Mouse (Mus musculus) cerebellum, adult 9-11 months (tissue): ENCODE data around the gene Plekha4.

ENCODE experiments used
- DNase-seq: peaks from one replicate; pipeline ENCODE4 v3.0.0; 2022

The Plekha4 gene

GRCm38 (mm10) chr7:45540213-45540612 is 14.1 kb downstream of the Plekha4 start:
- DNase-seq = no peak

GRCm38 (mm10) chr7:45544525-45544924 is 18.4 kb downstream of the Plekha4 start:
- no peak for DNase-seq

- DNase-seq = no peak
Measured at GRCm38 (mm10) chr7:45549641-45550436, 23.7 kb downstream of the Plekha4 start.

GRCm38 (mm10) chr7:45550821-45551511 is 24.8 kb downstream of the Plekha4 start:
- no peak for DNase-seq

GRCm38 (mm10) chr7:45551512-45551883 is 25.4 kb downstream of the Plekha4 start:
- no peak for DNase-seq

- DNase-seq = no peak
Measured at GRCm38 (mm10) chr7:45553519-45553918, 27.4 kb downstream of the Plekha4 start.

- DNase-seq = no peak
Measured at GRCm38 (mm10) chr7:45553990-45554389, 27.9 kb downstream of the Plekha4 start.

- DNase-seq = no peak
Measured at GRCm38 (mm10) chr7:45554744-45555143, 28.6 kb downstream of the Plekha4 start, which contains the start of gene Hsd17b14. Gene Hsd17b14 (plus strand): TSS chr7:45554893.

- peak; percentile 83 for DNase-seq
Measured at GRCm38 (mm10) chr7:45555787-45556186, 29.7 kb downstream of the Plekha4 start.

- no peak for DNase-seq
Measured at GRCm38 (mm10) chr7:45558907-45559306, 32.8 kb downstream of the Plekha4 start.

- no peak for DNase-seq
Measured at GRCm38 (mm10) chr7:45560241-45560640, 34.1 kb downstream of the Plekha4 start.

GRCm38 (mm10) chr7:45560843-45561623 is 34.9 kb downstream of the Plekha4 start:
- DNase-seq = peak; percentile 75

- DNase-seq = no peak
Measured at GRCm38 (mm10) chr7:45561624-45562520, 35.7 kb downstream of the Plekha4 start.

GRCm38 (mm10) chr7:45564811-45565210 is 38.7 kb downstream of the Plekha4 start:
- no peak for DNase-seq

GRCm38 (mm10) chr7:45565446-45565845 is 39.3 kb downstream of the Plekha4 start:
- no peak for DNase-seq

GRCm38 (mm10) chr7:45567112-45567779 is 41.1 kb downstream of the Plekha4 start:
- DNase-seq = no peak

GRCm38 (mm10) chr7:45567780-45568516 is 41.8 kb downstream of the Plekha4 start:
- DNase-seq = peak; percentile 94

GRCm38 (mm10) chr7:45568601-45569473 is 42.7 kb downstream of the Plekha4 start:
- DNase-seq = no peak

- DNase-seq = peak; percentile 82
Measured at GRCm38 (mm10) chr7:45570103-45570741, 44.1 kb downstream of the Plekha4 start, which contains the start of gene Bcat2. Gene Bcat2 (plus strand): TSS chr7:45570153.
